Mouse (Mus musculus) bone marrow macrophage, adult 2 months (primary cell): ENCODE results near the gene Tpsb2. TPM values are rescaled to one million over a fixed set of nuclear protein-coding genes. Genes with fewer than 3 reads are reported as not detected.

ENCODE experiments used
- H3K27ac ChIP-seq: 2 replicates; pipeline ENCODE4 v1.5.1; 2012; ENCODE audit warnings: low read depth, low read length; ENCODE audit not compliant: insufficient read depth
- H3K4me1 ChIP-seq: 2 replicates; pipeline ENCODE4 v1.6.1; 2012; ENCODE audit warnings: low read length; ENCODE audit not compliant: control insufficient read depth, insufficient read depth
- H3K4me3 ChIP-seq: 2 replicates; pipeline ENCODE4 v1.5.1; 2012; ENCODE audit warnings: mild to moderate bottlenecking, low read length, moderate library complexity; ENCODE audit not compliant: insufficient read depth
- CTCF ChIP-seq: IDR thresholded peaks from 2 replicates; pipeline ENCODE4 v1.5.1; 2012; ENCODE audit warnings: low read depth, mild to moderate bottlenecking, low read length, moderate library complexity
- POLR2A ChIP-seq: IDR thresholded peaks from 2 replicates; pipeline ENCODE4 v1.6.1; 2012; ENCODE audit warnings: mild to moderate bottlenecking, low read depth, low read length, borderline replicate concordance
- polyA plus RNA-seq: library from polyadenylated mRNA; stranded (reverse); fragments of >200 nt; gene quantifications from 2 replicates; pipeline ENCODE4 v1.2.4, GENCODE M21; 2012; ENCODE audit not compliant: missing spikeins, insufficient read depth, insufficient read length

The Tpsb2 gene
- polyA plus RNA-seq, 1 experiment: not detected

DNA sequence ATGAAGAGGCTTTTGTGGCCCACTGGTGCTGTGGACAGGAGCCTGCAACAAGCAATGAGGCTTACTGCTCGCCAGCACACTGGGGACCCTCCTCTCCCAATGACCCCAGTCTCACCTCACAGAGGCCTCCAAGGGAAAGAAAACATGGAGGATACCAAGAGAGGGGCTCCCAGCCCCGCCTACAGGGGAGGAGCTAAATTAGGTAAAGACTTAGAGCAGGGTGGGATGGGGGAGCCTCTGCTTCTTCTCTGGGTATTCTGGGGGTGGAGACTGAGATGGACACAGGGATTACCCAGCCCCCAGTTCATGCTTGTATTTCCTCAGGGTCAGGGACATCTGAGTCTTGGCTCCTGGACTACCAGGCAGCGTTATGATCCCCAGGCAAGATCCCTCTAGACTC lies 48.8 kb downstream of the Tpsb2 start:
- Histone ChIP-seq H3K4me1 (no peaks in the 10 kb centered on the region), H3K27ac (no peak overlapping the region), H3K4me3 (no peak overlapping the region)
- TF ChIP-seq CTCF (no peak), POLR2A (no peak)

DNA sequence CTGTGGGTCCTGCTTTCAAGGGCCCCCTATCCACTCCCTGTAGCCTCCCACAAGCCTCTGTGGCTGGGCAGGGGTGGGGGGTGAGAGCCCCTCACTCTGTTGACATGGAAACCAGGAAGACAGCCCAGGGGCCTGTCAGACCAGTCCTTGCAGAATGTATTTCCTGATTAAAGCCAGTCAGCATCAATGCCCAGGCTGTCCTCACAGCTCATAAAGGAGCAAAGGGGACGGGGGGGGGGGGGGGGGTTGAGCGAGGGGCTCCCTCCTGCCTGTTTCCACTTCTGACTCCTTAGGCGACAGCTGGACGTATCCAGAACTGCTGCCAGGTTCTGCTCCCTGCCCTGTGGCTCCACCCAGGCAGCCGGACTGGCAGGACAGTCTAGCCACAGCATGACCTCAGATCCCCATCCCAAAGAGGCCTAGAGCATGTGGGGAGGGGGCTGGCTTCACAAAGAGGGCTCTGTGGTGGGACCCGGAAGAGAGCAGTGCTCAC lies 49.4 kb downstream of the Tpsb2 start:
- Histone ChIP-seq H3K4me3 (no peak overlapping the region), H3K4me1 (no peaks in the 10 kb centered on the region), H3K27ac (no peak overlapping the region)
- TF ChIP-seq POLR2A: no peak
- no peak for TF ChIP-seq CTCF

DNA sequence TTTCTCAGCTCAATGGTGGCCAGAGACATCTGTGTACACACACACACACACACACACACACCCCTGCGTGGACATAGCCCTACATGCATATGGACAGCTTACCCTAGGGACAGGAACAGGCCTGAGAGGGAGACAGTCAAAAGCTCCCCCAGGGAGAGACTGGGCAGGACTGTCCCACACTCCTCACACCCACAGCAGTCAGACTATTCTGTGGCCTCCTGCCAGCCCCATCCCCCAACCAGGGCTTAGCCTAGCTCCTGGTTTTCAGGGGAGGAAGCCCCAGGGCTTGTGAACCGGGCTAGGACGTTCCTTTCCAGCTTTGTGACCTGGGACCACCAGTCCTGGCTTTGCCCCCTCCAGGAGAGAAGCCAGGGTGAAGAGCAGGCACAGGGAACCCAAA lies 50.1 kb downstream of the Tpsb2 start:
- no peak for TF ChIP-seq POLR2A
- no peak for TF ChIP-seq CTCF
- no peak overlapping the region for H3K4me3 ChIP-seq
- no peak overlapping the region for H3K27ac ChIP-seq
- no peaks in the 10 kb centered on the region for H3K4me1 ChIP-seq

DNA sequence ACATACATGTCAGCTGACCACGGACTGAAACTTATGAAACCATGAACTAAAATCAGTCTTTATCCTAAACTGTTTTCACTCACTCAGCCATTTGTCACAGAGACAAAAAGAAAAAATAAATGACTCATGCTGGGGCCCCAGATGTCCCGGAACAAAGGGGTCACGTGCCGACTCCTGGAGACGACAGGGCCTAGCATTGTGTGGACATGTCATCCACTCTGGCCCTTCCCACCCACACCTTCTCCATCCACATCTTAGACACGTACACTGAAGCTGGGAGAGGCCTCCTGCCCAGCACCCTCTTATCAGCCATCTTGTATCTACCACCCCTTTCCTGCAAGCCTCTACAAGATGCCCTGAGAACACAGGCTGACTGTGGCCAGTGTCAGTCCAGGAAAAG lies 51.9 kb downstream of the Tpsb2 start:
- H3K4me3 ChIP-seq: no peak overlapping the region
- TF ChIP-seq POLR2A (no peak), CTCF (no peak)

More for the DNA sequence above, 51.9 kb downstream of the Tpsb2 start:
- H3K27ac ChIP-seq: no peak overlapping the region
- no peaks in the 10 kb centered on the region for H3K4me1 ChIP-seq

Other genes with a start within 250 kb of the Tpsb2 start
- not detected in 2 replicates for gene Ptx4, start 245.5 kb upstream of the Tpsb2 start, polyA plus RNA-seq
- gene Clcn7, start 232.9 kb upstream of the Tpsb2 start, polyA plus RNA-seq: 86.1 and 89.4 TPM in 2 replicates
- gene Ccdc154, start 203.8 kb upstream of the Tpsb2 start, polyA plus RNA-seq: 0.33 TPM in 1 of 2 replicates, not detected in the other
- gene Gm38655, start 190.8 kb upstream of the Tpsb2 start, polyA plus RNA-seq: not detected in 2 replicates
- gene BC003965, start 181.8 kb upstream of the Tpsb2 start, polyA plus RNA-seq: 9.0 and 10.8 TPM in 2 replicates
- 10.2 and 12.6 TPM in 2 replicates for gene Unkl, start 177.9 kb upstream of the Tpsb2 start, polyA plus RNA-seq
- gene Gnptg, start 126.2 kb upstream of the Tpsb2 start, polyA plus RNA-seq: 40.5 and 40.8 TPM in 2 replicates
- 19.6 and 19.7 TPM in 2 replicates for gene Tsr3, start 126.1 kb upstream of the Tpsb2 start, polyA plus RNA-seq
- gene Baiap3, start 109.9 kb upstream of the Tpsb2 start, polyA plus RNA-seq: not detected in 2 replicates
- gene Ube2i, start 91.7 kb upstream of the Tpsb2 start, polyA plus RNA-seq: 221 and 242 TPM in 2 replicates
- gene Prss34, start 67.9 kb upstream of the Tpsb2 start, polyA plus RNA-seq: 1.2 TPM in 1 of 2 replicates, not detected in the other
- not detected in 2 replicates for gene Prss28, start 57.7 kb upstream of the Tpsb2 start, polyA plus RNA-seq
- gene Prss29, start 47.7 kb upstream of the Tpsb2 start, polyA plus RNA-seq: not detected in 2 replicates
- gene Tpsab1, start 20.7 kb upstream of the Tpsb2 start, polyA plus RNA-seq: not detected in 2 replicates
- not detected in 2 replicates for gene Tpsg1, start 3.0 kb downstream of the Tpsb2 start, polyA plus RNA-seq
- not detected in 2 replicates for gene Cacna1h, start 67.5 kb downstream of the Tpsb2 start, polyA plus RNA-seq
- gene Tekt4, start 88.3 kb downstream of the Tpsb2 start, polyA plus RNA-seq: not detected in 2 replicates
- gene Sstr5, start 131.0 kb downstream of the Tpsb2 start, polyA plus RNA-seq: not detected in 2 replicates
- gene Sox8, start 204.4 kb downstream of the Tpsb2 start, polyA plus RNA-seq: not detected in 2 replicates
- gene Lmf1, start 212.8 kb downstream of the Tpsb2 start, polyA plus RNA-seq: 21.4 and 22.5 TPM in 2 replicates